Mouse (Mus musculus) layer of hippocampus, postnatal 14 days (tissue): ENCODE measurements at regions not wholly inside any gene's neighbourhood (a gene's known extent, or its start where the extent isn't known, plus 50 kb on each side); places are given as distances from the start of the nearest gene placed in this dataset.
A peak's percentile ranks its signal among the peaks of the same experiment; 100 is the strongest.

Experiments used
- DNase-seq, 2 experiments: peaks; one replicate each; pipeline ENCODE4 v3.0.0; 2021 to 2022; ENCODE audit warnings: low spot score in 2 of 2, mixed read lengths in 1 of 2

GRCm38 (mm10) chr13:60507611-60508010 is 94.1 kb upstream of the Dapk1 start:
- no peak for DNase-seq

- DNase-seq: no peak
Observed at GRCm38 (mm10) chr13:60508054-60508453, 93.7 kb upstream of the Dapk1 start.

- no peak for DNase-seq
Observed at GRCm38 (mm10) chr13:60508856-60509255, 92.9 kb upstream of the Dapk1 start.

- no peak for DNase-seq
Observed at GRCm38 (mm10) chr13:60511101-60511500, 90.6 kb upstream of the Dapk1 start.

- DNase-seq: no peak
Observed at GRCm38 (mm10) chr13:60511628-60512027, 90.1 kb upstream of the Dapk1 start.

- no peak for DNase-seq
Observed at GRCm38 (mm10) chr13:60513756-60514155, 88.0 kb upstream of the Dapk1 start.

- no peak for DNase-seq
Observed at GRCm38 (mm10) chr13:60514806-60515205, 86.9 kb upstream of the Dapk1 start.

- DNase-seq: no peak
Observed at GRCm38 (mm10) chr13:60518010-60518409, 83.7 kb upstream of the Dapk1 start.

GRCm38 (mm10) chr13:60519708-60520107 is 82.0 kb upstream of the Dapk1 start:
- DNase-seq: peak in 1 of 2 experiments; percentile 51

GRCm38 (mm10) chr13:60522719-60523450 is 78.9 kb upstream of the Dapk1 start:
- DNase-seq: peak; percentile 65 to 88

- no peak for DNase-seq
Observed at GRCm38 (mm10) chr13:60527806-60528205, 73.9 kb upstream of the Dapk1 start.

- no peak for DNase-seq
Observed at GRCm38 (mm10) chr13:60528819-60529218, 72.9 kb upstream of the Dapk1 start.

- DNase-seq: peak in 1 of 2 experiments; percentile 52
Observed at GRCm38 (mm10) chr13:60529381-60530069, 72.2 kb upstream of the Dapk1 start.

- no peak for DNase-seq
Observed at GRCm38 (mm10) chr13:60533871-60534427, 67.8 kb upstream of the Dapk1 start.

GRCm38 (mm10) chr13:60534501-60534900 is 67.2 kb upstream of the Dapk1 start:
- no peak for DNase-seq

- no peak for DNase-seq
Observed at GRCm38 (mm10) chr13:60535045-60535444, 66.7 kb upstream of the Dapk1 start.

- no peak for DNase-seq
Observed at GRCm38 (mm10) chr13:60536725-60537124, 65.0 kb upstream of the Dapk1 start.

- DNase-seq: no peak
Observed at GRCm38 (mm10) chr13:60538110-60538509, 63.6 kb upstream of the Dapk1 start.

- DNase-seq: no peak
Observed at GRCm38 (mm10) chr13:60541165-60541564, 60.6 kb upstream of the Dapk1 start.

GRCm38 (mm10) chr13:60544363-60544762 is 57.4 kb upstream of the Dapk1 start:
- DNase-seq: no peak

- DNase-seq: no peak
Observed at GRCm38 (mm10) chr13:60545999-60546733, 55.6 kb upstream of the Dapk1 start.
